Mouse (Mus musculus): ENCODE data around the gene Nova2. TPM values are rescaled to one million over a fixed set of nuclear protein-coding genes. Genes with fewer than 3 reads are reported as not detected.

The Nova2 gene
- polyA plus RNA-seq, 1 experiment, result 0.39 TPM

GRCm38 (mm10) chr7:18904971-18905370 is 20.7 kb upstream of the Nova2 start:
- H3K4me3 ChIP-seq (ENCODE audit: control insufficient read depth, insufficient read depth, low read length), result no peak overlapping the region

DNA sequence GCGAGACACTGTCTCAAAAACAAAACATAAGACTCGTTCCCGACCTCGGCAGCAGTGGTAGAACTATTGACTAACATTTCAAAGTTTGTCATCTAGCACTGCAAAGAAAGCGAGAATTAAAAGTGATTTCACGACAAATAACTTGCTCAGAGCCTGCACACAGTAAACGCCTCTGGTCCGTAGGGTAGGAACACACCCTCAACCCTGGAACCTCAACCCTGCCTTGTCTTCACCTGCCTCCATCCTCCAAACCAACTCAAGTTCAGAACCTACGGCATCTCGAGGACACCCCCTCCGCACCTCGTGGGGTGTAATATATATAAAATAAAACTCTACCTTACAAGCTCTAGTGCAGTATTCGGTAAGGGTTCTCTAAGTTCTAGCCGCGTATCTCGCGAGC is 15.9 kb upstream of the Nova2 start:
- peak overlapping the region; percentile 12; the same call in 1 of the 2 replicates for H3K27ac ChIP-seq (ENCODE audit: control insufficient read depth, insufficient read depth, low read length)
- WGBS, result 1% methylated on average over 17 of the region's 17 CpGs

More at GRCm38 (mm10) chr7:18904971-18905370, 20.7 kb upstream of the Nova2 start:
- no peak overlapping the region for H3K27ac ChIP-seq (ENCODE audit: control insufficient read depth, insufficient read depth, low read length)
- TF ChIP-seq POLR2A (IDR thresholded peaks at IDR 0.05; ENCODE audit: control insufficient read depth, extremely low read depth, insufficient read depth, low read length, poor library complexity) (no peak), CTCF (IDR thresholded peaks at IDR 0.05; ENCODE audit: borderline replicate concordance, control insufficient read depth, extremely low read depth, insufficient read depth, low read length, poor library complexity) (no peak)
- H3K4me1 ChIP-seq (replicated peaks; ENCODE audit: control insufficient read depth, insufficient read depth, low read length), result peaks cover 4% of the 10 kb centered on the region
- no peaks in the 10 kb centered on the region for H3K27me3 ChIP-seq (ENCODE audit: control insufficient read depth, insufficient read depth, low read length)
- peaks cover 4% of the 10 kb centered on the region; the same call in 1 of the 2 replicates for H3K36me3 ChIP-seq (ENCODE audit: control insufficient read depth, insufficient read depth, low read length)
- WGBS, result 96% methylated on average over 3 of the region's 3 CpGs
- no peak for DNase-seq

GRCm38 (mm10) chr7:18910241-18910831 is 15.4 kb upstream of the Nova2 start, which contains the start of gene Ccdc61:
Gene Ccdc61 (minus strand): TSS chr7:18910415.
- Histone ChIP-seq H3K27ac (ENCODE audit: control insufficient read depth, insufficient read depth, low read length) (peak within 1 kb of the TSS; percentile 12; the same call in 1 of the 2 replicates), H3K27me3 (ENCODE audit: control insufficient read depth, insufficient read depth, low read length) (no peaks in the 10 kb centered on the region), H3K36me3 (ENCODE audit: control insufficient read depth, insufficient read depth, low read length) (no peaks in the 10 kb centered on the region), H3K4me1 (replicated peaks; ENCODE audit: control insufficient read depth, insufficient read depth, low read length) (peaks cover 7% of the 10 kb centered on the region), H3K4me3 (ENCODE audit: control insufficient read depth, insufficient read depth, low read length) (peak within 1 kb of the TSS; percentile 62)
- peak; percentile 97 for DNase-seq
- TF ChIP-seq POLR2A (IDR thresholded peaks at IDR 0.05; ENCODE audit: control insufficient read depth, extremely low read depth, insufficient read depth, low read length, poor library complexity), result peak; percentile 78
- TF ChIP-seq CTCF (IDR thresholded peaks at IDR 0.05; ENCODE audit: borderline replicate concordance, control insufficient read depth, extremely low read depth, insufficient read depth, low read length, poor library complexity), result no peak
- under 1% methylated on average over 33 of the region's 33 CpGs for WGBS

More for the DNA sequence above, 15.9 kb upstream of the Nova2 start:
- Histone ChIP-seq H3K27me3 (ENCODE audit: control insufficient read depth, insufficient read depth, low read length) (no peaks in the 10 kb centered on the region), H3K4me1 (replicated peaks; ENCODE audit: control insufficient read depth, insufficient read depth, low read length) (peaks cover 7% of the 10 kb centered on the region), H3K36me3 (ENCODE audit: control insufficient read depth, insufficient read depth, low read length) (no peaks in the 10 kb centered on the region), H3K4me3 (ENCODE audit: control insufficient read depth, insufficient read depth, low read length) (peak overlapping the region; percentile 62)
- no peak for DNase-seq
- no peak for TF ChIP-seq CTCF (IDR thresholded peaks at IDR 0.05; ENCODE audit: borderline replicate concordance, control insufficient read depth, extremely low read depth, insufficient read depth, low read length, poor library complexity)
- no peak for TF ChIP-seq POLR2A (IDR thresholded peaks at IDR 0.05; ENCODE audit: control insufficient read depth, extremely low read depth, insufficient read depth, low read length, poor library complexity)

DNA sequence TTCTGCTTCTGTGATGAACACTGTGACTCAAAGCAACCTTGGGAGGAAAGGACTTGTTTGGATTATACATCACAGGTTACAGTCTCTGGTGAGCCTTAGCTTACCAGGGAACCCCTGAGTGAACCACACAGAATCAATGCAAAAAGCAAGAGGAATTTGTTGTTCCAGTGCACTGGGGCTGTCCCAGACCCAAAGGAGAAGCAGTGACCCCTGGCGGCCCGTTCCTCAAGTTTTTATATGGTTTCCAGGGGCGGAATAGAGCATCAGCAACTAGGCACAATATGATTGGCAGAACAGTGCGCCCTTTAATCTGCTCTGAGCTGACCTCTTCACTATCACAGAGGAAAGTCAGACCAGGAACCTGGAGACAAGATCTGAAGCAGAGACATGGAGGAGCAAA is 9.4 kb upstream of the Nova2 start:
- TF ChIP-seq POLR2A (IDR thresholded peaks at IDR 0.05; ENCODE audit: control insufficient read depth, extremely low read depth, insufficient read depth, low read length, poor library complexity), result no peak
- no peak for TF ChIP-seq CTCF (IDR thresholded peaks at IDR 0.05; ENCODE audit: borderline replicate concordance, control insufficient read depth, extremely low read depth, insufficient read depth, low read length, poor library complexity)
- no peak for DNase-seq
- Histone ChIP-seq H3K27ac (ENCODE audit: control insufficient read depth, insufficient read depth, low read length) (no peak overlapping the region), H3K4me1 (replicated peaks; ENCODE audit: control insufficient read depth, insufficient read depth, low read length) (no peaks in the 10 kb centered on the region), H3K4me3 (ENCODE audit: control insufficient read depth, insufficient read depth, low read length) (no peak overlapping the region), H3K27me3 (ENCODE audit: control insufficient read depth, insufficient read depth, low read length) (no peaks in the 10 kb centered on the region), H3K36me3 (ENCODE audit: control insufficient read depth, insufficient read depth, low read length) (no peaks in the 10 kb centered on the region)
- 80% methylated on average over 4 of the region's 4 CpGs for WGBS

DNA sequence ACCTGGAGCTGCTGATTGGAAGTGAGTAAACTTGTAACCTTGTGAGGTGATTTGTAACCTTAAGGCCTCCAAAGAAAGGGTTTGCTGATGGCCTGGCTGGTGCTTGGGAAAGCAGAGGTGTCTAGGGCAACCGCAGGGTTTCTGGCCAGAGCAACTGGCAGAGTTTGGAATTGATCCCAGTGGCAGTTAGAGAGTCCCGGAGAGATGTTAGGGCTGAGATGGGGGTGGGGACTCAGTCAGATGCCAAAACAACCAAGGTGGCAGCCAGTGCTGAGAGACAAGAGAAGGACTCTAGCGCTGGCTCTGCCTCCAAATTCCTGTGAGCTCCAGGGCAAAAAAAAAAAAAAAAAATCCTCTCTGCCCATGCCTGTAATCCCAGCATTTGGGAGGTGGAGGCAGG is 7.8 kb upstream of the Nova2 start:
- Histone ChIP-seq H3K4me3 (ENCODE audit: control insufficient read depth, insufficient read depth, low read length) (no peak overlapping the region), H3K27me3 (ENCODE audit: control insufficient read depth, insufficient read depth, low read length) (no peaks in the 10 kb centered on the region; the same call in none of the 2 replicates), H3K4me1 (replicated peaks; ENCODE audit: control insufficient read depth, insufficient read depth, low read length) (no peaks in the 10 kb centered on the region), H3K36me3 (ENCODE audit: control insufficient read depth, insufficient read depth, low read length) (no peaks in the 10 kb centered on the region), H3K27ac (ENCODE audit: control insufficient read depth, insufficient read depth, low read length) (no peak overlapping the region)
- no peak for TF ChIP-seq CTCF (IDR thresholded peaks at IDR 0.05; ENCODE audit: borderline replicate concordance, control insufficient read depth, extremely low read depth, insufficient read depth, low read length, poor library complexity)
- TF ChIP-seq POLR2A (IDR thresholded peaks at IDR 0.05; ENCODE audit: control insufficient read depth, extremely low read depth, insufficient read depth, low read length, poor library complexity), result no peak
- DNase-seq, result no peak
- WGBS, result 88% methylated on average over 3 of the region's 3 CpGs

DNA sequence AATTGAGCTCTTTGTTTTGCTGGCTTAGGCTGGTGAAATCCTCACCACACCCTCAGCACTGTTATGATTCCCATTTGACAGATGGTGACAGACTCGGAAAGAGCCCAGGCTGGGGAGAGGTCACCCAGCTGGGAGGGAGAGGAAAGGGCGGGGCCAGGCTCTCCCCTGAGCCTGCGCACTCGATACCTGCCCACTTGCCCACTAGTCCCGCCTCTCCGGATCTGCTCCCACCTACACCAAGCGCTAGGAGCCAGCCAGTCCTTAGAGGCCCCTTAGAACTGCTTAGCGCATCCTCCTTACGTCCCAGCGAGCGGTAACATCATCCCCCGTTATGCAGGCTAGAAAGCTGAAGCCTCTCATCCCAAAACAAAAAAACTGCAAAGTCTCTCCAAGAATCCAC is 4.6 kb upstream of the Nova2 start:
- peaks cover 2% of the 10 kb centered on the region for H3K4me1 ChIP-seq (replicated peaks; ENCODE audit: control insufficient read depth, insufficient read depth, low read length)
- no peaks in the 10 kb centered on the region for H3K36me3 ChIP-seq (ENCODE audit: control insufficient read depth, insufficient read depth, low read length)
- peaks cover 10% of the 10 kb centered on the region for H3K27me3 ChIP-seq (ENCODE audit: control insufficient read depth, insufficient read depth, low read length)
- TF ChIP-seq POLR2A (IDR thresholded peaks at IDR 0.05; ENCODE audit: control insufficient read depth, extremely low read depth, insufficient read depth, low read length, poor library complexity), result no peak
- TF ChIP-seq CTCF (IDR thresholded peaks at IDR 0.05; ENCODE audit: borderline replicate concordance, control insufficient read depth, extremely low read depth, insufficient read depth, low read length, poor library complexity), result no peak
- WGBS, result 9% methylated on average over 12 of the region's 12 CpGs
- peak; percentile 48 for DNase-seq
- no peak overlapping the region for H3K4me3 ChIP-seq (ENCODE audit: control insufficient read depth, insufficient read depth, low read length)
- H3K27ac ChIP-seq (ENCODE audit: control insufficient read depth, insufficient read depth, low read length), result no peak overlapping the region
